Mouse (Mus musculus) forebrain, embryonic 10.5 days (tissue): ENCODE results near the gene Polr1b. TPM values are rescaled to one million over a fixed set of nuclear protein-coding genes. Genes with fewer than 3 reads are reported as not detected.

Experiments used
- DNase-seq: peaks from one replicate; pipeline ENCODE4 v3.0.0-alpha.2; 2017; ENCODE audit warnings: low spot score; ENCODE audit errors: extremely low spot score
- H3K27ac ChIP-seq: fragments of 300-500 bp; sonication (generic); 2 replicates; pipeline ENCODE4 v1.5.1; 2016; ENCODE audit warnings: mild to moderate bottlenecking
- H3K27me3 ChIP-seq: fragments of 300-500 bp; sonication (generic); 2 replicates; pipeline ENCODE4 v1.6.1; 2016; ENCODE audit warnings: mild to moderate bottlenecking; ENCODE audit not compliant: poor library complexity, severe bottlenecking
- H3K36me3 ChIP-seq: fragments of 300-500 bp; sonication (generic); replicated peaks from 2 replicates; pipeline ENCODE4 v1.6.1; 2016; ENCODE audit warnings: mild to moderate bottlenecking, moderate library complexity
- H3K4me1 ChIP-seq: fragments of 300-500 bp; sonication (generic); 2 replicates; pipeline ENCODE4 v1.6.1; 2016
- H3K4me3 ChIP-seq: fragments of 300-500 bp; sonication (generic); 2 replicates; pipeline ENCODE4 v1.5.1; 2016; ENCODE audit warnings: mild to moderate bottlenecking, moderate library complexity
- H3K9me3 ChIP-seq: fragments of 300-500 bp; sonication (generic); 2 replicates; pipeline ENCODE4 v1.6.1; 2016; ENCODE audit warnings: mild to moderate bottlenecking, moderate library complexity
- WGBS: fragments of 180-500 bp; shearing (Covaris S2); methylation state at CpG from one replicate; pipeline ENCODE4 v1.1.7; 2016; 5-methylcytosine and 5-hydroxymethylcytosine counted together
- polyA plus RNA-seq: library from polyadenylated mRNA; unstranded; fragments of >200 nt; fragmentation: Nextera tagmentation; extraction: Ambion mirVana; gene quantifications from 2 replicates; pipeline ENCODE4 v1.2.1, GENCODE M21; 2016

Polr1b gene
- polyA plus RNA-seq, 1 experiment from 2014 or later: 47.6 TPM

DNA sequence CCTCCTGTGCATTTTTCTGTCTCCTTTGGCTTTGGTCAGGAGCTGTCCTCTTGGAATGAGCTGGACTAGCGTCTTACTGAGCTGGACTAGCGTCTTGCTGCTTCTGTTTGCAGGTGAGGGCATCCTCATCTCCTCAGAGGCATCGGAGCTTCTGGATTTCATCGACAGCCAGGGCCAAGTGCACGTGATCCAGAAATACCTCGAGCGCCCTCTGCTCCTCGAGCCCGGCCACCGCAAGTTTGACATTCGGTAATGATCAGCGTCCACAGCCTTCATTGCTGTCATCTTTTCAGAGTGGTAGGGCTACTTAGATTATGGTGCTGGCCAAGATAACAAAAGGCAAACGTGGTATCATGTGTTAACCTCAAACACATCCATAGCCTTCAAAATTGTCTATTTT lies 19.7 kb upstream of the Polr1b start:
- Histone ChIP-seq H3K27ac (no peak overlapping the region), H3K36me3 (peaks cover 89% of the 10 kb centered on the region), H3K4me3 (no peak overlapping the region), H3K9me3 (peaks cover 5% of the 10 kb centered on the region; the same call in 1 of the 2 replicates), H3K27me3 (no peaks in the 10 kb centered on the region), H3K4me1 (no peaks in the 10 kb centered on the region)
- WGBS: 74% methylated on average over 13 of the region's 13 CpGs
- no peak for DNase-seq

DNA sequence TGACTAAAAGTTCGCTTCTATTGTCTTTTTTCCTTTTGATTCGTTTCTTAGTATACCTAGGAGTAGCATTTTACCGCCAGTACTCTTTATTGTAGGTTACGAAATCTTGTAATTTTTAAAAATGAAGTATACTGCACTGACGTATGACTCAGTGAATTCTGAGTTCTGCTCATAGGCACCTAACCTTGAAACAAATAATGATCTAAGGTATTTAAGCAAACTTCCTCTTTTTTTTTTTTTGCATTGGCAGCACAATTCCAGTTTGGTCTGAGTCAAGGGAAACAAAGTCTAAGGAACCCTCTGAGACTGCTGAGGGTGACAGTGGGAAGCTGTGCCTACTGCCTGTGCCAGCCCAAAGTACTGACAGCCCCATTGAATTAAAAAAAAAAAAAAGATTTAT lies 17.3 kb upstream of the Polr1b start:
- WGBS: 91% methylated on average over 5 of the region's 5 CpGs
- peaks cover 85% of the 10 kb centered on the region for H3K36me3 ChIP-seq

DNA sequence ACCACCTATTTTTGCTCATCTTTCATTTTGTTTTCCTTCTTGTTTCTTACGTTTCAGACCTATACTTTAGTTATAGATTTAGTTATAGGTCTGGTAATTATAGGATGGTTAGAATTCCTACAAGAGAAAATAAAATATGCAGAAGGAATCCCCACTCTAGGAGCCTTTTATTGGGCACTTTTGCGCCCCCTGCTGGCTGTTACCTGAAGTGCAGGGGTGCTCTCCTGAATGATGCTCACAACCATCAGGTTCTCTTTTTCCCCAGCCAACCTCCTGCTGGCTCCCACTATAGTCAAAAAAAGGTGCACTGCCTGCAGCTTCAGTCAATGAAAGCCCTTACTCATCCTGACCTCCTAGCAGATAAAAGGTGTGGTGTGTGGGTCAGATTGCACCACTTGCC lies 15.8 kb upstream of the Polr1b start:
- Histone ChIP-seq H3K9me3 (peaks cover 5% of the 10 kb centered on the region; the same call in 1 of the 2 replicates), H3K4me1 (no peaks in the 10 kb centered on the region), H3K36me3 (peaks cover 85% of the 10 kb centered on the region), H3K4me3 (no peak overlapping the region), H3K27ac (no peak overlapping the region), H3K27me3 (no peaks in the 10 kb centered on the region)
- 64% methylated on average over 2 of the region's 2 CpGs for WGBS
- DNase-seq: no peak

More for the DNA sequence above, 17.3 kb upstream of the Polr1b start:
- no peaks in the 10 kb centered on the region for H3K4me1 ChIP-seq
- peaks cover 5% of the 10 kb centered on the region; the same call in 1 of the 2 replicates for H3K9me3 ChIP-seq
- DNase-seq: no peak
- no peak overlapping the region for H3K4me3 ChIP-seq
- no peaks in the 10 kb centered on the region for H3K27me3 ChIP-seq
- H3K27ac ChIP-seq: no peak overlapping the region

DNA sequence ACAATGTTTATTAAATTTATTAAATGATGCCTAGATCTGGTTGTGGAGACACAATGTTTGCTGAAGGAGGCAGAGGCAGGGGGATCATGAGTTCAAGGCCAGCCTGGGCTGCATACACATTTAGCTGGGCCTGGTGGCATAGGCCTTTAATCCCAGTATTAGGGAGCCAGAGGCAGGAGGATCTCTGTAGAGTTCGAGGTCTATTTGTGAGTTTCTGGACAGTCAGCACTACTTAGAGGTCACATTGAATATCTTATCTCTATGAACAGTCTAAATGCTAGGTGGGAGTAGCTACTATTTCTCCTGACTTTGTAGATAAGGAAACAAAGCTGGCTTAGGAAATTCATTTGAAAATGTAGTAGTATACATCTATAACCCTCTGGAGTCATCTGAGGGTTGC lies 13.3 kb upstream of the Polr1b start:
- Histone ChIP-seq H3K27ac (no peak overlapping the region), H3K27me3 (no peaks in the 10 kb centered on the region), H3K9me3 (peaks cover 5% of the 10 kb centered on the region; the same call in 1 of the 2 replicates), H3K4me1 (no peaks in the 10 kb centered on the region), H3K4me3 (no peak overlapping the region), H3K36me3 (peaks cover 80% of the 10 kb centered on the region)
- WGBS: 83% methylated on average over 1 of the region's 1 CpGs
- DNase-seq: no peak

DNA sequence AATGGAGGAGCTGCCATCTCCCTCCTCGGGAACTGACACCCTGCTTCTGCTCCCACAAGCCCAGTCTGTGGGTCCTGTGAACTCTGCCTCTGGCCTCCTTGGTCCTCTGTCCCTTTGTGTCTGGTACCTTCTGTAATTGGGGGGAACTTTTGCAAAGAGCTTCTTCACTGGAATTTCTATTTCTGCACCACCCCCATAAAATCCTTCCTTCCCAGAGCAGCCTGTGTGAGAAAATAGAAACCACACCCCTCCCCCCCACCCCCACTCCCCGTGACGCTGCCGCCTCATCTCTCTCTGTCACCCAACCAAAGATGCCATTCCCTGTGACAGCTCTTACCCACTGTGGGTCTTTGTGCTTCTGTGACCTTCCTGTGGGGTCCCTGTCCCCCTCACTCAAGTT lies 10.4 kb upstream of the Polr1b start:
- 79% methylated on average over 4 of the region's 4 CpGs for WGBS
- Histone ChIP-seq H3K27me3 (no peaks in the 10 kb centered on the region), H3K4me1 (no peaks in the 10 kb centered on the region), H3K4me3 (no peak overlapping the region), H3K27ac (no peak overlapping the region), H3K36me3 (peaks cover 87% of the 10 kb centered on the region), H3K9me3 (peaks cover 4% of the 10 kb centered on the region; the same call in 1 of the 2 replicates)
- no peak for DNase-seq

DNA sequence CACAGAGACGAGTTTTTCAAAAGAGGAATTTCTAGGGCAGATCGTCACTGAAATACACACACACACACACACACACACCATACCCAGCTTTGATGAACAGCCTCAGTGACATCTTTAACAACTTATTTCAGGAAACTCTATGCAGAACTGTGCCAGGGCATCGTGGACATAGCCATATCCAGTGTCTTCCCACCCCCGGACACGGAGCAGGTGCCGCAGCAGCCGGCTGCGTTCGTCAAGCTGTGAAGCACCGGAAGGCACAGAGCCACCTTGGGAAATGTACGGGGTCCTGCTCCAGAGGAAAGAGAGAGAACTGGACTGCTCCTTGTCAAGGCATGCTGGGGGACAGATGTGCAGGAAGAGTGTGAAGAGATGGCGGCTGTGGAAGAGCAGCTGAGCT lies 8.0 kb upstream of the Polr1b start:
- no peaks in the 10 kb centered on the region for H3K27me3 ChIP-seq
- H3K4me1 ChIP-seq: no peaks in the 10 kb centered on the region
- H3K9me3 ChIP-seq: no peaks in the 10 kb centered on the region
- H3K36me3 ChIP-seq: peaks cover 64% of the 10 kb centered on the region
- no peak overlapping the region for H3K4me3 ChIP-seq
- H3K27ac ChIP-seq: no peak overlapping the region
- 91% methylated on average over 12 of the region's 12 CpGs for WGBS
- no peak for DNase-seq

DNA sequence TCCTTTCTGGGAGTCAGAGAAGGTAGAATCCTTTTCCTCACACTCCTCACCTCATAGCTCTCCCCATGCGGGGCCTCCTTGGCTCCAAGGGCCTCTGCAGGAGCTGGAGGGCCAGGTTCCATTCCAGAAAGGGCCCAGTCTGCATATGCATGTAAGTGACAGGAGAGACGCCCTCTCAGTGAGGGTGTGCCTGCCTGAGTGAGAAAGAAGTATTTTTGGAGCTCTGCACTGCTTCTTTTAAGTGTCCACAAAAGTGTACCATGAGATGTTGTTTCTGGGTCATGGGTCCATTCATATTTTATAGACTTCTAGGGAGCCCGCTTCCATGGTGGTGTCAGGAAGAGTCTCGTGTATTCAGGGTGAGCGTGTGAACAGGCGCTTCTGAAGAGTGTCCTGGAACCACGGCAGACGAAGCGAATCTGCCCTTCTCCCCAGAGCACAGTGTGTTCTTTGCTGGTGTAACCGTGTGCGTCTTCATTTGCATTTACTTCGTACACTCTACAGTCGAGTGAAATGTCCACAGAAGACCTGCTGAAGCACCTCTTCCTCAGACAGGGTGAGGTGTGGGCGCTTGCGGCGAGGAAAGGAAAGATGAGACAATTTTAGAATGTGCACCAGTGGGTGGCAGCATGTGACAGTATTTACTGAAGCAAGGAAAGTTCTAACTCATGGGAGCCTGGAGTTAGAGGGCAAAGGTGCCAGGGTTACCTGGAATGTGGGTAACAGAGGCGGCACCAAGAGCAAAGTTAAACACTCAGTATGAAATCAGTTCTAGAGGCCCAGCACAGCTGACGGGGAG lies 6.7 kb upstream of the Polr1b start:
- H3K27ac ChIP-seq: no peak overlapping the region
- H3K27me3 ChIP-seq: no peaks in the 10 kb centered on the region
- H3K4me1 ChIP-seq: no peaks in the 10 kb centered on the region
- no peaks in the 10 kb centered on the region for H3K9me3 ChIP-seq
- H3K4me3 ChIP-seq: no peak overlapping the region
- peaks cover 54% of the 10 kb centered on the region for H3K36me3 ChIP-seq
- DNase-seq: no peak
- 89% methylated on average over 18 of the region's 18 CpGs for WGBS

DNA sequence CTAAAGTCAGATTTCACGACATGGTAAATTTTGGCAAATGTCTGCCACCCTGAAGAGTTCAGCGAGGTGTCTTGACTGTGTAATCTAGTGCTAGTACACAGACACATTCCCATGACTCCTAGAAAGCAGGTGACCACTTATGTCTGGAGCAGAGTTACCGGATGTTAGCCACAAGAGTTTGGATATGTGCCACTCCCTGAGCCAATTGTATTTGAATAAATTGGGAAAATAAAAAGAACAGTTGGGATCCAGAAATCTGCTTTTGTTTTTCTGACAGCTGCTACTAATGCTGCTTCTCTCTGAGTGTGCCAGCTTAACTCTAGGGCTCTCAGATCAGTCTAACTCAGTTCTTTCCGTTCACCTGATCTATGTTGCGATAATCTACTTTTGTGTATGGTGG lies 12.1 kb downstream of the Polr1b start:
- H3K9me3 ChIP-seq: no peaks in the 10 kb centered on the region
- no peak for DNase-seq
- no peak overlapping the region for H3K27ac ChIP-seq
- no peaks in the 10 kb centered on the region for H3K4me1 ChIP-seq
- 92% methylated on average over 5 of the region's 5 CpGs for WGBS
- H3K27me3 ChIP-seq: no peaks in the 10 kb centered on the region
- H3K36me3 ChIP-seq: peaks cover 93% of the 10 kb centered on the region
- no peak overlapping the region for H3K4me3 ChIP-seq

DNA sequence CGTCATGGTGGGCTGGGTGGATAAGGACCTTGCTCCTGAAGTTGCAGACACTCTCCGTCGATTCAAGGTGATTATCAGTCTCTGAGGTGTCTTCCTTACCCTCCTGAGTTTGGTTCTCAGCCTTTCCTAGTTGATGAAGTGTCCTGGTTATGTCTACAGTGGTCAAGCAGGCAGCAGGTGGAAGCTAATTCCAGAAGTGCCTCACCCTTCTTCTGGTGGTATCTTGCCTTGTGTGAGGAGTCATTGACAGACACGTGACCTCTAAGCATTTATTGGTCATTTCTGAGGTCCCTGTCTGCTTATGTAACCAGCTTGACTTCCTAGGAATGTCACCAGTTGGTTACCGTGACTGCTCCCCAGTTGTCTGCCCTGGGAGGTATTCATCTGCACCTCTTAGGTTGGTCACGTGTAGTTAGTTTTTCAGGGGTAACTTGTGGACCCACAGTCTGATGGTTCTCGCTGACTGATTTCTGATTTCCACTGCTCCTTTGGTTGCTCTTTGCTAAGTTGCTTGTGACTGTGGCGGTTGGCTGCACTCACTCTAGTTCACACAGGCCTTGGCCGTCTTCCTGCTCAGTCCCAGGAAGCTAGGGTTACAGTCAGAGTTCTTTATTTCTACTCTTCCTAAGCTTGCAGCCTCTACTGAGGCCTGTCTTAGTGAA lies 15.0 kb downstream of the Polr1b start:
- Histone ChIP-seq H3K27ac (no peak overlapping the region), H3K4me1 (no peaks in the 10 kb centered on the region), H3K4me3 (no peak overlapping the region), H3K9me3 (no peaks in the 10 kb centered on the region), H3K27me3 (no peaks in the 10 kb centered on the region), H3K36me3 (peaks cover 97% of the 10 kb centered on the region)
- 94% methylated on average over 9 of the region's 9 CpGs for WGBS
- DNase-seq: no peak

DNA sequence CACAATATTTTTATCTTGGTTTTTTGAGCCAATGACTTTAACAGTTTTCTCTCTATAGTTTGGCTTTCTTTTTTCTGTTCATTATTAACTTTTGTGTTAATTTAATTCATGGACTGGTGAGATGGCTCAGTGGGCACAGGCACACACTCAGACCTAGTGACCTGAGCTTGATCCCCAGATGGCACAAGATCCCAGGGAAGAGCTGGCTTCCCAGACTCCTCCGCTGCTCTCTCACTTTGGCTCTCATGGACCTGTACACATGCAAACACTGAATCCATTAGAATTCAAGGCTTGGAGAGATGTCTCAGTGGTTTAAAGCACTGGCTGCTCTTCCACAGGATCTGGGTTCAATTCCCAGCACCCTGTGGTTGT lies 15.6 kb downstream of the Polr1b start:
- Histone ChIP-seq H3K9me3 (no peaks in the 10 kb centered on the region), H3K27me3 (no peaks in the 10 kb centered on the region), H3K4me1 (no peaks in the 10 kb centered on the region), H3K36me3 (peaks cover 97% of the 10 kb centered on the region), H3K27ac (no peak overlapping the region), H3K4me3 (no peak overlapping the region)
- DNase-seq: no peak
- whole genome bisulfite sequencing: 97% methylated on average over 1 of the region's 1 CpGs

DNA sequence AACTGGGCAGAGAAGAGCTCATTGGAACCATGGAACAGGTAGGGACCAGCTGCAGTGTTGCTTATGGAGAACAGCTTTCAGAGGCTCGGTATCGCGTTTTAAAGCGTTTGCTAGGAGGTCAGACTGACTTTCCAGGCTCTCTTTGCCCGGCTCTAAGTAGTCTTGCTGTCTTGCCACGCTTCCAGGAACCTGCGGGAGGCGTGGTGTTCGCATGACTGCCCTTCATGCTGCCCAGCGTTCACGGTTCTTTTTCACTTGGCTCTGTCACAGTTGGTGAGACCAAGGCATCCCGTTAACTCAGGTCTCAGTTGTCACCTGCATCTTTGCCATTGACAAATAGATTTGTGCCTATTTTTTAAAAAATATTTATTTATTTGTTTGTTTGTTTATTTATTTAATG lies 17.3 kb downstream of the Polr1b start:
- H3K27ac ChIP-seq: no peak overlapping the region
- DNase-seq: no peak
- H3K36me3 ChIP-seq: peaks cover 99% of the 10 kb centered on the region
- H3K9me3 ChIP-seq: no peaks in the 10 kb centered on the region
- H3K4me3 ChIP-seq: no peak overlapping the region
- no peaks in the 10 kb centered on the region for H3K27me3 ChIP-seq
- no peaks in the 10 kb centered on the region for H3K4me1 ChIP-seq
- 92% methylated on average over 12 of the region's 12 CpGs for WGBS

DNA sequence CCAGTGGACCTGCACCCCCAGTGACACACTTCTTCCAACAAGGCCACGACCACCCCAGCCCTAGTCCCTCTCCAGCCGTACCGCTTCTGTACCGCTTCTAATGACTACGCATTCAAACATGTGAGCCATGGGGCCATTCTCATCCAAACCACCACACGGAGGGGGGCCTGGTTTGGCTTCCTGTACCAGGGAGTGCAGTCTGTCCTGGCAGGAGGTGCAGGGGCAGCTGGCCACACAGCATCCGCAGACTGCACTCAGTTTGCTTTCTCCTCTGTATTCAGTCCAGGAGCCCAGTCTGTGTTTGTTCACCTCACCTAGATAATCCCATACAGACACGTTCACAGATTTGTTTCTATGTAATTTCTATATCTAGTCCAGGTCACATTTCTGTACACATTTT lies 21.2 kb downstream of the Polr1b start:
- 93% methylated on average over 8 of the region's 8 CpGs for WGBS
- Histone ChIP-seq H3K36me3 (peaks cover 99% of the 10 kb centered on the region), H3K27ac (no peak overlapping the region), H3K4me1 (no peaks in the 10 kb centered on the region), H3K27me3 (no peaks in the 10 kb centered on the region), H3K9me3 (no peaks in the 10 kb centered on the region), H3K4me3 (no peak overlapping the region)
- DNase-seq: no peak

DNA sequence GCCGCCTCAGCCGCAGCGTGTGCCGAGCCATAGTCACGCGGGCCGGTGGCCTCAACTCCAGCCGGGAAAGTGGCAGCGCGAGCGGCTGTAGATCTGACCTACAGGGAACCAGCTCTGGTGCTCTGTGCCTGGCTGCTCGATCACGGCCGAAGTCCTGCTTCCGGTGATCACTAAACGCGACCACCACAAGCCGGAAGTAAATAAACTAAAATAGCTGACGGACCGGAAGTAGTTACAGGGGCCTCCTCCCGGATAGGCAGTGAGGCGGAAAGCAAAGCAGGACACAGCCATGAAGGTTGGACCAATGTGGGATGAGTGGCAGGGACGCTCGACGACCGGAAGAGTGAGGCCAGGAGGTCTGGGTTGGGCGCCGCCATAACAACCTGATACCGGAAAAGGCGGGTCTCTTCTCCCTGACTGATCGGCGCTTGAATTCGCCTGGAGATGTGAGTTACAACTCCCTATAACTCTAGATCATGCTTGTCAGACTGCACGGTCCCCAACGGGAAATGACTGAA lies 28.7 kb downstream of the Polr1b start, which contains the start of gene Chchd5:
Chchd5 (plus strand) TSS at position 289 of the 518 bp plus-strand sequence.
- Histone ChIP-seq H3K4me3 (peak within 1 kb of the TSS; percentile 72), H3K27me3 (no peaks in the 10 kb centered on the region), H3K9me3 (peaks cover 14% of the 10 kb centered on the region), H3K4me1 (peaks cover 22% of the 10 kb centered on the region), H3K27ac (peak within 1 kb of the TSS; percentile 89), H3K36me3 (peaks cover 77% of the 10 kb centered on the region)
- peak; percentile 93 for DNase-seq
- WGBS: under 1% methylated on average over 35 of the region's 35 CpGs
